8 mouse cellular contexts compared by ENCODE assay signal in genomic region chr3:97964878-97965353, GRCm38 (mm10). TPM values are rescaled to one million over a fixed set of nuclear protein-coding genes. Genes with fewer than 3 reads are reported as not detected.
A peak's percentile ranks its signal among the peaks of the same experiment; 100 is the strongest.
DNase-seq lines count a peak whose midpoint lies in the region; ATAC-seq and TF ChIP-seq lines count a peak whose summit lies in the region.

No protein-coding gene starts in this region.

- TF ChIP-seq POLR2A in kidney, adult 2 months (IDR thresholded peaks at IDR 0.05; ENCODE audit: low read depth, low read length) = no peak

- no peak overlapping the region for H3K4me2 ChIP-seq in hindbrain, postnatal 0 days (ENCODE audit: low read depth, low read length)
- H3K4me2 ChIP-seq in hindbrain, embryonic 14.5 days (replicated peaks) = no peak overlapping the region
- 0 out of 2 replicates have a peak overlapping the region, but pooled peaks have one; percentile 12 for H3K4me2 ChIP-seq in embryonic facial prominence, embryonic 13.5 days

- DNase-seq in hindbrain, postnatal 0 days (ENCODE audit: low spot score) = peak; percentile 23
- DNase-seq in hindbrain, embryonic 14.5 days (ENCODE audit: low spot score) = no peak
- DNase-seq in B cell, adult 2 months = peak; percentile 75
- peak; percentile 20 for DNase-seq in kidney, adult 2 months
- DNase-seq in monocyte, adult 2 months (ENCODE audit: low read depth in 1 of 2, low spot score in 2 of 2) = peak; percentile 59 to 77
- DNase-seq in frontal cortex, postnatal 36 days (ENCODE audit: low spot score in 2 of 2) = no peak
- no peak for DNase-seq in right cerebral cortex, postnatal 25 days

- no peaks in the 10 kb centered on the region for H3K36me3 ChIP-seq in hindbrain, postnatal 0 days (ENCODE audit: insufficient read depth, low read length)
- no peaks in the 10 kb centered on the region for H3K36me3 ChIP-seq in hindbrain, embryonic 14.5 days (replicated peaks; ENCODE audit: control insufficient read depth, insufficient read depth)
- no peaks in the 10 kb centered on the region for H3K36me3 ChIP-seq in embryonic facial prominence, embryonic 13.5 days
- no peaks in the 10 kb centered on the region for H3K36me3 ChIP-seq in kidney, adult 2 months (ENCODE audit: control insufficient read depth, insufficient read depth, low read length)

- no peak overlapping the region for H3K4me3 ChIP-seq in hindbrain, postnatal 0 days (ENCODE audit: low read length)
- H3K4me3 ChIP-seq in hindbrain, embryonic 14.5 days (replicated peaks; ENCODE audit: low read length) = no peak overlapping the region
- H3K4me3 ChIP-seq in embryonic facial prominence, embryonic 13.5 days = no peak overlapping the region
- no peak overlapping the region for H3K4me3 ChIP-seq in kidney, adult 2 months (ENCODE audit: insufficient read depth, low read depth, low read length)

- H3K27me3 ChIP-seq in hindbrain, postnatal 0 days (ENCODE audit: insufficient read depth, low read length) = no peaks in the 10 kb centered on the region
- H3K27me3 ChIP-seq in hindbrain, embryonic 14.5 days (ENCODE audit: control insufficient read depth, insufficient read depth, low read length) = no peaks in the 10 kb centered on the region
- no peaks in the 10 kb centered on the region for H3K27me3 ChIP-seq in embryonic facial prominence, embryonic 13.5 days
- no peaks in the 10 kb centered on the region for H3K27me3 ChIP-seq in kidney, adult 2 months (replicated peaks; ENCODE audit: control insufficient read depth, insufficient read depth, low read length)

- no peak overlapping the region for H3K27ac ChIP-seq in hindbrain, postnatal 0 days
- H3K27ac ChIP-seq in hindbrain, embryonic 14.5 days = no peak overlapping the region
- H3K27ac ChIP-seq in embryonic facial prominence, embryonic 13.5 days = no peak overlapping the region
- H3K27ac ChIP-seq in kidney, adult 2 months (ENCODE audit: insufficient read depth, low read depth, low read length) = no peak overlapping the region

- H3K9ac ChIP-seq in hindbrain, postnatal 0 days (replicated peaks; ENCODE audit: low read length) = no peak overlapping the region
- H3K9ac ChIP-seq in hindbrain, embryonic 14.5 days = no peak overlapping the region
- H3K9ac ChIP-seq in embryonic facial prominence, embryonic 13.5 days = no peak overlapping the region

- ATAC-seq in hindbrain, postnatal 0 days = no peak
- ATAC-seq in hindbrain, embryonic 14.5 days (ENCODE audit: low FRiP score) = no peak
- no peak for ATAC-seq in embryonic facial prominence, embryonic 13.5 days (ENCODE audit: insufficient number of reproducible peaks, insufficient read depth, low FRiP score, low TSS enrichment, low read depth)

- no peaks in the 10 kb centered on the region for H3K9me3 ChIP-seq in hindbrain, postnatal 0 days (ENCODE audit: low read length)
- H3K9me3 ChIP-seq in hindbrain, embryonic 14.5 days (ENCODE audit: control insufficient read depth, low read length) = no peaks in the 10 kb centered on the region
- no peaks in the 10 kb centered on the region for H3K9me3 ChIP-seq in embryonic facial prominence, embryonic 13.5 days

- TF ChIP-seq CTCF in hindbrain, postnatal 0 days (IDR thresholded peaks at IDR 0.05; ENCODE audit: low read depth) = no peak
- no peak for TF ChIP-seq CTCF in kidney, adult 2 months (conservative IDR thresholded peaks at IDR 0.05; ENCODE audit: insufficient read depth, insufficient read length, low read depth, low read length)

- whole genome bisulfite sequencing in hindbrain, postnatal 0 days = 74% methylated on average over 14 of the region's 14 CpGs
- WGBS in hindbrain, embryonic 14.5 days = 83% methylated on average over 14 of the region's 14 CpGs
- 23% methylated on average over 14 of the region's 14 CpGs for WGBS in embryonic facial prominence, embryonic 13.5 days
- 59% methylated on average over 14 of the region's 14 CpGs for WGBS in kidney, adult 2 months

- H3K4me1 ChIP-seq in hindbrain, postnatal 0 days (ENCODE audit: insufficient read depth, low read length) = peaks cover 10% of the 10 kb centered on the region; the same call in 1 of the 2 replicates
- H3K4me1 ChIP-seq in hindbrain, embryonic 14.5 days (replicated peaks; ENCODE audit: control insufficient read depth, insufficient read depth, low read length) = peaks cover 5% of the 10 kb centered on the region
- H3K4me1 ChIP-seq in embryonic facial prominence, embryonic 13.5 days = peaks cover 33% of the 10 kb centered on the region
- H3K4me1 ChIP-seq in kidney, adult 2 months (ENCODE audit: control insufficient read depth, insufficient read depth, low read length) = no peaks in the 10 kb centered on the region

RNA-seq across cellular contexts. Expression of gene Notch2, which starts 48.4 kb away (rescaled TPM):
- total RNA-seq in hindbrain, postnatal 0 days (2014; rRNA removed) = 37.7 and 44.9 TPM in 2 replicates
- 9.5 and 9.9 TPM in 2 replicates for polyA plus RNA-seq in hindbrain, postnatal 0 days (2015; fragmentation: Nextera tagmentation; extraction: Ambion mirVana)
- 14.8 and 15.2 TPM in 2 replicates for polyA plus RNA-seq in hindbrain, embryonic 14.5 days (2014; fragmentation: Nextera tagmentation; extraction: Ambion mirVana)
- 35.4 and 37.8 TPM in 2 replicates for polyA plus RNA-seq in embryonic facial prominence, embryonic 13.5 days (2015; fragmentation: Nextera tagmentation; extraction: Ambion mirVana)
- polyA plus RNA-seq in kidney, adult 2 months (2012; rRNA removed) = 16.3 and 20.0 TPM in 2 replicates

Comparison
In these comparisons a context has a peak if more than half of its experiments do, and no peak if none do; other contexts are left out.
1. DNase-seq: peak in hindbrain, postnatal 0 days (single experiment), B cell, adult 2 months (2 of 2), kidney, adult 2 months (single experiment) and monocyte, adult 2 months (2 of 2); none in hindbrain, embryonic 14.5 days (single experiment), frontal cortex, postnatal 36 days (0 of 2) and right cerebral cortex, postnatal 25 days (single experiment).